Mouse (Mus musculus): ENCODE results near the gene Arntl.

Gene Arntl

GRCm38 (mm10) chr7:113292193-113292592 is 84.9 kb downstream of the Arntl start:
- TF ChIP-seq GATA4 (IDR thresholded peaks at IDR 0.05; ENCODE audit: insufficient replicate concordance, low read length): no peak

GRCm38 (mm10) chr7:113294598-113294997 is 87.3 kb downstream of the Arntl start:
- TF ChIP-seq GATA4 (IDR thresholded peaks at IDR 0.05; ENCODE audit: insufficient replicate concordance, low read length): no peak

GRCm38 (mm10) chr7:113295077-113295890 is 88.0 kb downstream of the Arntl start:
- TF ChIP-seq GATA4 (IDR thresholded peaks at IDR 0.05; ENCODE audit: insufficient replicate concordance, low read length): no peak

- no peak for TF ChIP-seq GATA4 (IDR thresholded peaks at IDR 0.05; ENCODE audit: insufficient replicate concordance, low read length)
Measured at GRCm38 (mm10) chr7:113297813-113298212, 90.5 kb downstream of the Arntl start.

- no peak for TF ChIP-seq GATA4 (IDR thresholded peaks at IDR 0.05; ENCODE audit: insufficient replicate concordance, low read length)
Measured at GRCm38 (mm10) chr7:113310136-113310535, 102.9 kb downstream of the Arntl start.

- TF ChIP-seq GATA4 (IDR thresholded peaks at IDR 0.05; ENCODE audit: insufficient replicate concordance, low read length): no peak
Measured at GRCm38 (mm10) chr7:113311784-113312183, 104.5 kb downstream of the Arntl start.

GRCm38 (mm10) chr7:113320128-113320527 is 112.9 kb downstream of the Arntl start:
- TF ChIP-seq GATA4 (IDR thresholded peaks at IDR 0.05; ENCODE audit: insufficient replicate concordance, low read length): no peak

GRCm38 (mm10) chr7:113334036-113334435 is 126.8 kb downstream of the Arntl start:
- TF ChIP-seq GATA4 (IDR thresholded peaks at IDR 0.05; ENCODE audit: insufficient replicate concordance, low read length): no peak

GRCm38 (mm10) chr7:113335250-113335649 is 128.0 kb downstream of the Arntl start:
- no peak for TF ChIP-seq GATA4 (IDR thresholded peaks at IDR 0.05; ENCODE audit: insufficient replicate concordance, low read length)

GRCm38 (mm10) chr7:113347271-113347670 is 140.0 kb downstream of the Arntl start:
- TF ChIP-seq GATA4 (IDR thresholded peaks at IDR 0.05; ENCODE audit: insufficient replicate concordance, low read length): no peak

GRCm38 (mm10) chr7:113347694-113348093 is 140.4 kb downstream of the Arntl start:
- no peak for TF ChIP-seq GATA4 (IDR thresholded peaks at IDR 0.05; ENCODE audit: insufficient replicate concordance, low read length)

- TF ChIP-seq GATA4 (IDR thresholded peaks at IDR 0.05; ENCODE audit: insufficient replicate concordance, low read length): no peak
Measured at GRCm38 (mm10) chr7:113349089-113349488, 141.8 kb downstream of the Arntl start.
